Mouse (Mus musculus) brain, adult 2 months (tissue): ENCODE results near the gene Cenps.

Experiments
- DNase-seq: peaks from one replicate; pipeline ENCODE4 v3.0.0; 2011; ENCODE audit warnings: low read depth, low spot score

The Cenps gene

DNA sequence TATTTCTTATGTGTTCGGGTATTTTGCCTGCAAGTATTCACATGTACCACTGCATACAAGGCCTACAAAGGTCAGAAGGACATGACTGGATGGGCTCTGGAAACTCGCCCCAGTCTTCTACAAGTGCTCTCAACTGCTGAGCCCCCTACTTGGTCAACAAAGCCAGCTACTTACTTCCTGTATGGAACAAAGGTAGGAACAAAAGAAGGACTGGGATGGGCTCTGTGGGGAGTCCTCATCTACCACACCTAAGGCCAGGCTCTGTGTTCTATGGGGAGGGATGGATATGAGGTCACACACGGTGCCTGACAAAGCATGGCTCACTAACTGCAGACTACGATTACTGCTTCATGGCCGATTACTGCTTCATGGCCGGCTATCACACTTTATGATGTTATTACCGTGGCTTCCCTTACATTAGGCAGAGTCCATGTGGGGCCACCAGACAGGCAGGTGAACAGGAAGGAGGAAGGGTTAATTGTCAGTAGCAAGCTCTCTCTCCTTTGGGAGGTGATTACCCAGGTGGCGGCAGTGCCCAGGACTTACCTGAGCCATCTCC lies 20.1 kb upstream of the Cenps start:
- DNase-seq: no peak

- DNase-seq: peak; percentile 37
These were observed 18.3 kb upstream of the Cenps start for GRCm38 (mm10) chr4:149155711-149156110.

DNA sequence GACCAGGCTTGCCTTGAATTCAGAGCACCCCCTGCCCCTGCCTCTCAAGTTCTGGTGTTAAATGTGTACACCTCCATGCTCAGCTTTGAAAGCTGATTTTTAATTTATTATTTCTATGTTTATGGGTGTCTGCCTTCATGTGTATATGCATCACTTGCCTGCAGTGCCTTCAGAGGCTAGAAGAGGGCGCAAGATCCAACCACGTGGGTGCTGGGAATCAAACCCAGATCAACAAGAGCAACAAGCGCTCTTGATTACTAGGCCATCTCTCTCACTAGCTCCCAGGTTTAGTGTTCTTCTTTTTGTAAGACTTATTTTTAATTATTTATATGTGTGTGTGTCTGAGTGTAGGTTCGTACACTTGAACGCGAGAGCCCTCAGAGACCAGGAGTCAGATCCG lies 17.4 kb upstream of the Cenps start:
- no peak for DNase-seq

- DNase-seq: no peak
These were observed 13.3 kb upstream of the Cenps start for GRCm38 (mm10) chr4:149150721-149151120.

DNA sequence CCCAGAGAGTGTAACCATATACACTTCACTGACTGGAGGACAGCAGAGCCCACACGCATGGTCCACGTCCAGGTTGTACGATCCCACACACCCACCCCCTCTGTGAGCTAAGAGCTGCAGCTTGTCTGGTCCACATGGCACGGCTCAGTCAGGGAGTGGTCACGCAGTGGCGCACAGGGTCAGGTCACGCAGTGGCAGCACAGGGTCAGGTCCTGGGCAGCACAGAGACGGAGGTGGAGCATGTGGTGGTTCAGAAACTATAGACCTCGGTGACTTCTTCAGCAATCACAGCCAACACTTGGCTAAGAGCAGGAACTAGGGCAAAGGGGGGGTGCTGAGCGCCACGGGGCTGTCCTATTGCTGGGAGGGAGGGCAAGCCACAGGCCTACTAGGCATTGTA lies 12.8 kb upstream of the Cenps start:
- no peak for DNase-seq

- DNase-seq: no peak
These were observed 12.2 kb upstream of the Cenps start for GRCm38 (mm10) chr4:149149611-149150010.

- DNase-seq: no peak
These were observed 11.8 kb upstream of the Cenps start for GRCm38 (mm10) chr4:149149196-149149595.

- DNase-seq: no peak
These were observed 10.7 kb upstream of the Cenps start for GRCm38 (mm10) chr4:149148084-149148483.

- no peak for DNase-seq
These were observed 10.1 kb upstream of the Cenps start for GRCm38 (mm10) chr4:149147528-149147927.

GRCm38 (mm10) chr4:149145151-149145550 lies 7.7 kb upstream of the Cenps start:
- DNase-seq: no peak

DNA sequence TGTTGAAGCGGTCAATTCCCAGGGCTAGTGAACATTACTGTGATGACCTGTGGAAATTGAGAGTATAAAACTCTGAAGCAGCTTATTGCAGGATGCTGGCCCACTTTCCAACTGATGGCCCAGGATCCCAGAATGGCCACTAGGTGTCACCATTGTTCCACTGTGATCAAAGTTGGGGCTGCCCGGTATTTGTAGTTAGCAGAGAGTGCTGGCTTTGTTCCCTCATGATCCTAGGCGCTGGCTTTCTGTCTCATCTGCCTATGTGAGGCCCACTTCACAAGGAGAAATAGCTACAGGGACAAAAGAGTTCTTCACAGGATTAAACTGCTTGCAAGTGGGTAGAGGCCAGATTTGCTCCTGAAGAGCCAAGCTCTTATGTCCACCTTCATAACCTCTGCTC lies 7.0 kb upstream of the Cenps start:
- peak; percentile 92 for DNase-seq

GRCm38 (mm10) chr4:149143594-149143993 lies 6.2 kb upstream of the Cenps start:
- DNase-seq: no peak

DNA sequence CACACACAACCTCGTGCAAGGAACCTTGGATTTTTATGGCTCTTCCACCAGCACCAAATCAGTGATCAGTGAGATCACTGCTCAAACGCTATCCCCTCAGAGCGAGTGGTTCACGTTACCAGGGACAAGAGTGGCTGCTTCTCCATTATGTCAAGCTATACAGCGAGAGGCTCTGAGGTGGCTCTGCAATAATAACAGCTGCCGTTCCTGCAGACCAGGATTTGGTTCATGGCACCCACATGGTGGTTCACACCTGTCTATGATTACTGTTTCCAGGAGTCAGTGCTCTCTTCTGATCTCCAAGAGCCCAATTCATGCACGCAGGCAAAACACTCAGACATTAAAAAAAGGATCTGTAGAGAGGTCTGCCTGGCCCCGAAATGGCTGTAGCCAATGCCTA lies 1.1 kb upstream of the Cenps start:
- no peak for DNase-seq

- no peak for DNase-seq
These were observed 1.1 kb downstream of the Cenps start for GRCm38 (mm10) chr4:149136116-149136850.

GRCm38 (mm10) chr4:149133395-149133794 lies 4.0 kb downstream of the Cenps start:
- no peak for DNase-seq

- no peak for DNase-seq
These were observed 5.5 kb downstream of the Cenps start for GRCm38 (mm10) chr4:149131789-149132565.

DNA sequence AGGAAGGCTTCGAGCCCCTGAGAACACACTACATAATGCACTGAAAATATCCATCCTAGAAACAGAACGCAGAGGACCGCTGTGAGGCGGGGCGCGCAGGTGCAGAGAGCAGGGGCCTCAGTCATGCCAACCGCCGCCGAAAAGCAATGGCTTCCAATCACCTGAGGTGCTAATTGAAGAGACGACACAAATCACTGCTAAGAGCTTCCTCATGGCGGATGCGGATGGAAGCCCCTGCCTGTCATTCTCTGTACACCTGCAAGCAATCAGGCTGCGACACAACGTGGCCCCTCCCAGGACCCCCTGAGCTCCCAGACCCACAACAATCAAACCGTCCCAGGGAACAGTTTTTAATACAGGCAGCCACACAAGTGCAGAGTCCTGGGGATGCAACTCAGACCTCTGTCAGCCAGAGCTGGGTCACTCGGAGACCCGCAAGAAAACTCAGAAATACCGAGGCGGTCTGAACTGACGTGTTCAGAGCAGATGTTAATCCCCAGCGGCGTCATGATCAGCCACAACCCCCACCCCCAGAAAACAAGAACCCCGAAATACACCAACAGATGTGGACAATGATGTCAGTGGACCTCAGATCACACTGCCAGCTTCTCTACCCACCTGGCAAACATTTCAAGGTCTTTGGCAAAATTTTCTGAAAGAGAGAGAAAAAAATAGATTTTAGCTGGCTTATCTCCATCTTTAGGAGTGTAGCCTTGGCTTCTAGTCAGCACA lies 6.2 kb downstream of the Cenps start:
- no peak for DNase-seq

DNA sequence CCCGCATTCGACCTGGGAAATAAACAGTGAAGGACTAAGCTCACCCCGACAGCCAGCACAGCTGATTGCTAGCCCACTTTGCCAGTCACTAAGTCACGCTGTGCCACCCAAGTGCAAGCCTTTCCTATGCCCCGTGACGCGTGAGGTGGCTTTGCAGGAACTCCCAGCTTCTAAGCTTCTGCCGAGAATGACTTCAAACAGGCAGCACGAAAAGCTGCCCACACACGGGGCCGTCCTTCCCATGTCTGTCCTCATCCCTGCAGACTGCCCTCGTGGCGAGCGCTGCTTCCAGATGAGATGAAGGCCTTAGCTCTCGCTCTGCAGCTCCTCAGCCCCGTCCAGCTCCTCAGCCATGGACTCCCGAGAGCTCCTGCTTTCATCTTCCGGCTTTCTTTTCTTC lies 9.0 kb downstream of the Cenps start:
- peak; percentile 50 for DNase-seq

GRCm38 (mm10) chr4:149126663-149127062 lies 10.8 kb downstream of the Cenps start, which contains the start of gene Cort:
TSS of gene Cort (minus strand) at chr4:149126763.
- peak; percentile 54 for DNase-seq

DNA sequence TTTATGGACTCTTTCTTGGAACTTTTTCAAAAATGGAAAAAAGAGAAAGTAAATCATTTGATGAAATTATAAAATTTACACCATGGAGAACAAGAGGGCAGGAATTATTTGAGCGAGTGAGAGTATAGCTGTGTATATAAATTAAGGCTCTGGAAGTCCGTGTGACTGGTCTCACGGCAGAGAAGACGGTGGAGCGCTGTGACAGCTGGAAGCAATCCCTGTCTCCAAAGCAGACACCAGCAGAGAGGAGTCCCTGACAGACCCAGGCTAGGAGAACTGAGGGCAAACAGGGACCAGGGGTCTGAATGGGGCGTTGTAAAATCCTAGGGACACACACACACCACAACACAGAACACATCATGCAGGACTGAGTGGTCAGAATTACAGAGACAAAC lies 11.3 kb downstream of the Cenps start:
- DNase-seq: no peak

GRCm38 (mm10) chr4:149125341-149126114 lies 11.9 kb downstream of the Cenps start:
- no peak for DNase-seq
